ENCODE assay signal across 7 mouse cellular contexts in genomic region chr6:114967623-114968022, GRCm38 (mm10). TPM values are rescaled to one million over a fixed set of nuclear protein-coding genes. Genes with fewer than 3 reads are reported as not detected.
DNase-seq lines count a peak whose midpoint lies in the region; ATAC-seq and TF ChIP-seq lines count a peak whose summit lies in the region.

No protein-coding gene starts in this region.

- no peak overlapping the region for H3K9ac ChIP-seq in midbrain, embryonic 11.5 days (ENCODE audit: low read length)
- H3K9ac ChIP-seq in limb, embryonic 11.5 days (ENCODE audit: low read length), result no peak overlapping the region
- H3K9ac ChIP-seq in stomach, postnatal 0 days (ENCODE audit: low read length), result no peak overlapping the region

- TF ChIP-seq EP300 in stomach, postnatal 0 days (optimal IDR thresholded peaks at IDR 0.05), result no peak

- no peaks in the 10 kb centered on the region for H3K36me3 ChIP-seq in midbrain, embryonic 11.5 days (ENCODE audit: control insufficient read depth, insufficient read depth, low read length)
- H3K36me3 ChIP-seq in midbrain, embryonic 10.5 days, result no peaks in the 10 kb centered on the region
- H3K36me3 ChIP-seq in forebrain, embryonic 10.5 days (replicated peaks), result no peaks in the 10 kb centered on the region
- H3K36me3 ChIP-seq in limb, embryonic 11.5 days (ENCODE audit: control insufficient read depth, insufficient read depth, low read length), result no peaks in the 10 kb centered on the region
- H3K36me3 ChIP-seq in stomach, postnatal 0 days (ENCODE audit: control insufficient read depth, insufficient read depth, low read length), result no peaks in the 10 kb centered on the region

- peak; percentile 90 for DNase-seq in midbrain, embryonic 11.5 days (ENCODE audit: low spot score, missing footprints)
- no peak for DNase-seq in midbrain, embryonic 10.5 days (ENCODE audit: low spot score)
- DNase-seq in forebrain, embryonic 10.5 days (ENCODE audit: extremely low spot score, low spot score), result peak; percentile 26
- no peak for DNase-seq in limb, embryonic 11.5 days (ENCODE audit: low spot score)
- DNase-seq in stomach, postnatal 0 days (ENCODE audit: low spot score), result no peak
- no peak for DNase-seq in thymus, postnatal 10 days (ENCODE audit: low spot score in 2 of 2)
- no peak for DNase-seq in spleen, postnatal 4 days (ENCODE audit: low spot score in 2 of 2)

- TF ChIP-seq CTCF in stomach, postnatal 0 days (IDR thresholded peaks at IDR 0.05; ENCODE audit: low read depth), result no peak

- H3K4me1 ChIP-seq in midbrain, embryonic 11.5 days (ENCODE audit: control insufficient read depth, insufficient read depth, low read length), result peaks cover 14% of the 10 kb centered on the region
- peaks cover 21% of the 10 kb centered on the region for H3K4me1 ChIP-seq in midbrain, embryonic 10.5 days
- peaks cover 43% of the 10 kb centered on the region for H3K4me1 ChIP-seq in forebrain, embryonic 10.5 days
- peaks cover 6% of the 10 kb centered on the region; the same call in 1 of the 2 replicates for H3K4me1 ChIP-seq in limb, embryonic 11.5 days (ENCODE audit: control insufficient read depth, insufficient read depth, low read length)
- no peaks in the 10 kb centered on the region; the same call in 1 of the 2 replicates for H3K4me1 ChIP-seq in stomach, postnatal 0 days (replicated peaks; ENCODE audit: control insufficient read depth, insufficient read depth)

- no peak for ATAC-seq in midbrain, embryonic 11.5 days (ENCODE audit: low FRiP score)
- no peak for ATAC-seq in limb, embryonic 11.5 days (ENCODE audit: insufficient number of reproducible peaks, low FRiP score, low TSS enrichment, low read depth)
- ATAC-seq in stomach, postnatal 0 days (ENCODE audit: low FRiP score, low TSS enrichment), result no peak

- no peak overlapping the region for H3K4me3 ChIP-seq in midbrain, embryonic 11.5 days (ENCODE audit: low read depth, low read length)
- H3K4me3 ChIP-seq in midbrain, embryonic 10.5 days, result no peak overlapping the region
- H3K4me3 ChIP-seq in forebrain, embryonic 10.5 days, result peak overlapping the region; percentile 76; the same call in 1 of the 2 replicates
- H3K4me3 ChIP-seq in limb, embryonic 11.5 days (ENCODE audit: low read depth, low read length), result peak overlapping the region; percentile 73
- peak overlapping the region; percentile 75 for H3K4me3 ChIP-seq in stomach, postnatal 0 days (ENCODE audit: low read depth, low read length)

- no peak overlapping the region for H3K27ac ChIP-seq in midbrain, embryonic 11.5 days (ENCODE audit: low read depth, low read length)
- no peak overlapping the region for H3K27ac ChIP-seq in midbrain, embryonic 10.5 days (replicated peaks)
- no peak overlapping the region for H3K27ac ChIP-seq in forebrain, embryonic 10.5 days
- H3K27ac ChIP-seq in limb, embryonic 11.5 days (replicated peaks; ENCODE audit: low read depth, low read length), result no peak overlapping the region
- H3K27ac ChIP-seq in stomach, postnatal 0 days (replicated peaks), result no peak overlapping the region

- no peak overlapping the region for H3K4me2 ChIP-seq in midbrain, embryonic 11.5 days
- peak overlapping the region; percentile 99 for H3K4me2 ChIP-seq in limb, embryonic 11.5 days (ENCODE audit: low read depth, severe bottlenecking)
- peak overlapping the region; percentile 99 for H3K4me2 ChIP-seq in stomach, postnatal 0 days (replicated peaks; ENCODE audit: low read depth)

- peaks cover 30% of the 10 kb centered on the region for H3K27me3 ChIP-seq in midbrain, embryonic 11.5 days (ENCODE audit: control insufficient read depth, insufficient read depth, low read length)
- peaks cover 80% of the 10 kb centered on the region for H3K27me3 ChIP-seq in midbrain, embryonic 10.5 days (ENCODE audit: low read depth, poor library complexity, severe bottlenecking)
- peaks cover 80% of the 10 kb centered on the region for H3K27me3 ChIP-seq in forebrain, embryonic 10.5 days (ENCODE audit: poor library complexity, severe bottlenecking)
- no peaks in the 10 kb centered on the region for H3K27me3 ChIP-seq in limb, embryonic 11.5 days (ENCODE audit: control insufficient read depth, insufficient read depth, low read length)
- H3K27me3 ChIP-seq in stomach, postnatal 0 days (ENCODE audit: control insufficient read depth, insufficient read depth, low read length), result no peaks in the 10 kb centered on the region

- 49% methylated on average over 12 of the region's 12 CpGs for WGBS in midbrain, embryonic 11.5 days
- WGBS in midbrain, embryonic 10.5 days, result 45% methylated on average over 12 of the region's 12 CpGs
- 46% methylated on average over 12 of the region's 12 CpGs for WGBS in forebrain, embryonic 10.5 days
- WGBS in limb, embryonic 11.5 days, result 43% methylated on average over 12 of the region's 12 CpGs
- WGBS in stomach, postnatal 0 days, result 60% methylated on average over 12 of the region's 12 CpGs

- no peaks in the 10 kb centered on the region for H3K9me3 ChIP-seq in midbrain, embryonic 11.5 days (ENCODE audit: control insufficient read depth, low read length)
- no peaks in the 10 kb centered on the region for H3K9me3 ChIP-seq in midbrain, embryonic 10.5 days (replicated peaks)
- H3K9me3 ChIP-seq in forebrain, embryonic 10.5 days, result no peaks in the 10 kb centered on the region; the same call in 1 of the 2 replicates
- no peaks in the 10 kb centered on the region for H3K9me3 ChIP-seq in limb, embryonic 11.5 days (ENCODE audit: control insufficient read depth, low read length)
- H3K9me3 ChIP-seq in stomach, postnatal 0 days (ENCODE audit: control insufficient read depth, low read length), result no peaks in the 10 kb centered on the region

RNA-seq across cellular contexts. Expression of gene Vgll4, which starts 2.2 kb away (rescaled TPM):
- 48.6 and 54.8 TPM in 2 replicates for polyA plus RNA-seq in midbrain, embryonic 11.5 days (2014; fragmentation: Nextera tagmentation; extraction: Ambion mirVana)
- polyA plus RNA-seq in midbrain, embryonic 10.5 days (2016; fragmentation: Nextera tagmentation; extraction: Ambion mirVana), result 70.9 and 79.7 TPM in 2 replicates
- polyA plus RNA-seq in forebrain, embryonic 10.5 days (2016; fragmentation: Nextera tagmentation; extraction: Ambion mirVana), result 79.0 and 81.7 TPM in 2 replicates
- 98.4 and 101 TPM in 2 replicates for polyA plus RNA-seq in limb, embryonic 11.5 days (2014; fragmentation: Nextera tagmentation; extraction: Ambion mirVana)
- polyA plus RNA-seq in stomach, postnatal 0 days (2015; fragmentation: Nextera tagmentation; extraction: Ambion mirVana), result 38.5 and 42.1 TPM in 2 replicates

Comparison
In these comparisons a context has a peak if more than half of its experiments do, and no peak if none do; other contexts are left out.
1. DNase-seq: peak in midbrain, embryonic 11.5 days (single experiment) and forebrain, embryonic 10.5 days (single experiment); none in midbrain, embryonic 10.5 days (single experiment), limb, embryonic 11.5 days (single experiment), stomach, postnatal 0 days (single experiment), thymus, postnatal 10 days (0 of 2) and spleen, postnatal 4 days (0 of 2).
2. H3K4me3 ChIP-seq: peak in forebrain, embryonic 10.5 days (single experiment), limb, embryonic 11.5 days (single experiment) and stomach, postnatal 0 days (single experiment); none in midbrain, embryonic 11.5 days (single experiment) and midbrain, embryonic 10.5 days (single experiment).